Mouse (Mus musculus): Measurements from ENCODE around the gene Xdh.
"Not testable (repeated sequence)": the region's sequence is repeated elsewhere in the genome, so short reads cannot be mapped to it uniquely, and the experiment has no call there.

The Xdh gene

DNA sequence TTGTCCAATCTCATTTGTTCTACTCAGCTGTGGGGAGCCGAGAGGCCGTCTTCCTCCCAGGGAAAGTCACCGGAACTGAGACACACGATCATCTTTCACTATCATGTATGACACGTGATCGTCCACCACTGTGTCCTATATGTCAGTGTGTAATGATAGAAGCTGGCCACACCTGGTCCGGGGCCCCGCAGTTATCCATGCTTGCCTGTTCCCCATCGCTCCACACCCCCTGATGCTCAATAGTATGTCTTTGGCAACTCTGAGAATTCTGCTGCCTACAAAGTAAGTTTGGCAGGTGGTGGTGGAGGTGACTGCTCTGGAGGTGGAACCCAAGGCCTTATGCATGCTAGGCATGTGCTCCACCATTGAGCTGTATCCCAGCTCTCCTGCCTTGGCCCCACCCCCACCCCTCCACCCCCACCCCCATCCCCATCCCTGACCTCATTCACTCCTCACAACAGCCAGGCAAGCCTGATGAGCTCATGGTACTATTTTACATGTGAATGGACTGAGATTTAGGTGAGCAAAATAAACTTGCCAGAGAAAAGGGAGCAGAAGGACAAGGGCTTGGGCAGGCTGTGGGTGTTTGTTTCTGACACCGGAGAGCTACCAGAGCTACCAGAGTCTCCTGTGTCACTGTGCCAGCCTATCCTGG, 70.6 kb downstream of the Xdh start:
- no peak for DNase-seq

DNA sequence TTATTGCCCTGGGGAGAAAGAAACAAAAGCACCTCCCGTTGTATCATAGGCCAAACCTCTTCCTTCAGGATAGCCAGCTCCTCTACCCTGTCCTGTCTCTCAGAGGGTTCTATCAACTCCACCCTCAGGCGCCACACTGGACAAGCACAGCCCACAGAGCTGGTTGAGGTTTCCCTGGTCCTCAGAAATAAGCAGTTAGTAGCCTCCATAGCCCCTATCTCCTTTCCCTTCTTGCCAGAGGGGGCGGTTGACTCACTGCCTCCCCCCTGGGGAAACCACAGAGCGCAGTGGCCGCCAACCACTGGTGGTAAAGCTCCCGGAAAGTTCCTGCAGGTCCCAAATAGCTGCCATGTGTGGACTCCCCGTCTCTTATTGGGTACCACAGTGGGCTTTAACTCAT, 74.3 kb downstream of the Xdh start:
- no peak for DNase-seq

DNA sequence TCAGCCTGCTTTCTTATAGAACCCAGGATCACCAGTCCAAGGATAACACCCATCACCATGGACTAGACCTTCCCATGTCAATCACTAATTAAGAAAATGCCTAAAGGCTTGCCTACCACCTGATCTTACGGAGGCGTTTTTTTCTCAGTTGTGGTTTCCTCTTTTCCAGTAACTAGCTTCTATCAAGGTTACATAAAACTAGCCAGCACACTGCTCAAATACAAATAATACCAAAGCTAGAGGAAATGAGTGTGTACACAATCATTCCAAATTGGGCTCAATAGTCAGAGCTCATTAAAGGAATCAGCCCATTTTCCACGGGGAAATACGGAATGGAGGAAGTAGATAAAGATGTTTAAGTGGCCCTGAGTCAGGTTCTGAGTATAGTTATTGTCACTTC, 74.7 kb downstream of the Xdh start:
- no peak for DNase-seq

DNA sequence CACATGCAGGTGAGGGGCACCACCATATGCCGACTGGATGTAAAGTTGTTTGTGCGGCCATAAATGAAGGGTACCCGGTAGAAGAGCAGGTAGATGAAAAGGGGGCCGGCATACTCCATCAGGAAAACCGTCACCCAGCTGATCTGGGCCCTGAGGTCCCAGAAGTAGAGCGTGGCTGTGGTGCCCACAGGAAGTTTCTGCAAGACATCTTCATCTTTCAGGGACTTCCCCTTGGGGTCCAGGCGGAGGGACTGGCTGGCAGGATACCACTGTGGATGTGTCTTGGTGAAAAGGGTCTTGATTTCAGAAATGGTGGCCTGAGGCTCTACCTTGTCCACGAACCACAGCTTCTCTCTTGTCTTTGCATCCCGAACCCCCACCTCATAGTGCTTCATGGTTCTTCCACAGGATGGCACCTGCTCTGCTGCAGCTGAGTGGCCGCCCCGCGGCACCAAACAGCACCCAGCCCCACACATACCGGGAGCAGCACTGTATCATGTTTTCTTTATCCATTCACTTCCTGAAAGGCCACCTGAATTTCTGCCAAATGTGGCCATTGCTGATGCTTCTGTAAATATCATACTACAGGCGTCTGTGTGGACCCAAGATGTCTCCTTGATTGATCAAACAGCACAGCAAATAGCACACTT, 78.9 kb downstream of the Xdh start:
- DNase-seq = no peak

DNA sequence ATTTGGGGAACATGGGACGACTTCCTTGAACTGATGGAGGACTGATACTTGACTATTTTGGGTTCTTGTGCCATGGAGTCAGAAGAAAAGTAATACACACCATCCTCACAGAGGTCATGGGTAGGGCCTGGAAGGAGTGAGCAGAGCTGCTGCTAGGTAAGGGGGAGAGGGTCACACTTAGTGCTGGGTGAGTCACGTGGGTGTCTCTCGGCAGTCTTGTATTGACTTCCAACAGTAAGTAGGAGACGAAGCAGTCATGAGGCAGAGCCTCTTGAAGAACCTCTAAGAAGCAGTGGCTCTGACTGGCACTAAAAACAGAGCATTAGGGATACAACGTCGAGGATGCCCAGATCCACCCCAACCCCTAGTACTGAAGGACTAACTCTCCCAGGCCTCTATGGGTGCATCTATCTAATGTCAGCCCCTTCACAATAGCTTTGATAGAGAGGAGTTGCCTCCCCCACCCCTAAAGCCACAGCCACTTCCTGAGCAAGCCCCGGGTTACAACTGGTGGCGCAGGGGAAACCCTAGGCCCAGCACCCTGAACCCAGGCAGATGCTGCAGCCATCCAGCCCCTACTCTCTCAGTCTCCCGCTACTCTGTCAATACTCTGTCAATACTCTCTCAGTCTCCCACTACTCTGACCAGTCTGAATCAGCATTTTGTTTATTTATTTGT, 80.8 kb downstream of the Xdh start:
- DNase-seq = no peak

DNA sequence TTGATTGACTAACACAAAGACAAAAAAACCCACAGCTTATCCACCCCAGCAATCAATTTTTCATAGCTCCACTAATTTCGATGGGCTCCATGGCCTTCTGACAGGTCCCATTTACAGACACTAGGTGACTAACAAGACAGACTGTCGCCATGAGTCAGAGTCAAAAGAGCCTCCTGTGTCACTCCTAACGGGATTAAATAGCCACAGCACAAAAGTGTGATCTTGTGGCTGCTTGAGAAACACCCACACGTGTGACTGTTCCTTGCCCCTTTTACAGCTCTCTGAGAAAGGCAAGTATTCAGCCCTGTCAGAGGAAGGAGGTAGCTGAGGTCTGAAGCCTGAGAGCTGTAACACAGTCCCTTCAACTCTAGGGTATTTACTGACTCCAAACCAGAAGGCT, 96.3 kb downstream of the Xdh start:
- peak; percentile 36 for DNase-seq

DNA sequence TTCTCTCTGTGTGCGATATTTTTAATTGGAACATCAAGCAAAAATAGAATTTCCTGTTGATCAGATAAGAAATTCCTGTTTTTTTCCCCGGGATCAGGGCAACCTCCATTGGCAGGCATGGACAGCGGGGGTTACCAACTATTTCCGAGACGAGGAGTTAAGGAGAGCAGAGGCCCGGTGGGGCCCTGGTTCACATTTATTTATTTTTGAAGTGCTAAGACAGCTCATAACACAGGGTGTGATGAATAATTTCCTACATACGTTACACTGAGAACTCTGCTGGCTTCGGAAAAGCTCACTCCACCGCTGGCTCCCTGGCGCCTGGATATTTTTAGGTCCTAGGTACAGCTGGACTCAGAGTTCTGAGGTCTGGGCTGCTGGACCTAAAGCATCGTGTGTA, 97.0 kb downstream of the Xdh start:
- DNase-seq = no peak

DNA sequence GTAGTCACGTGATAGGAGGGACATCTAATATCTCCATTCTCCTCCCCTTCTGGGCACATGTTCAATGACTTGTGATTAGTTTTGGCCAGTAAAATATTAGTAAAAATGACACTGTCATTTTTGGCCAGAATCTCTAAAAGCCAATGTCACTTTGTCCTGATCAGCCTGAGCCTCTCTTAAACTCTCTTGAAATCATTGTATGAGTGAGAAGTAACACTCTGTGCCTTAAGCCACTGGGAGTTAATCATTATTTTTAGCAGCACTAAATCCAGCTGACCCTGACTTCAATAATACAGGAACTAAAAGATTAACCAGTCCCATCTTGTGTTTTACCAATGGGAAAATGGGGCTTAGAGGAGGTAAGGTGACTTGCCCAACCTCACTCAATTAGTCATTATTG, 102.6 kb downstream of the Xdh start:
- DNase-seq = no peak

DNA sequence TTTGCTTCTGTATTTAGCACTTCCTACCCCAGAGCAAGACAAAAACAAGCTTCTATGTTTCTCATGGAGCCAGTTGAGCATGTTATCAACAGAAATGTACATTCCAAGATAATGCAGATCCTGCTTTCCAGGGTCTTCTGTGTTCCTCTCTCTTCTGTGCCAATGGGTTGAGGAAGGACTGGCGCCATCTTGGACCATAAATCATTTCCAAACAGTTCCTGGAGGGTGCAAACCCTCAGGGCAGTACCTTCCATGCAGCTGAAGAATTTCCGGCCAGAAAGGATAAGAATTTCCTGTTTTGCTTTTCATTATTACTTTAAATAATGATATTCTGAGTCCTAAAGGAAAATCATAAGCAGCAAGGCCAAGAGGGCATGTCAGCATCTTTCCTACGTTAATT, 104.4 kb downstream of the Xdh start:
- DNase-seq = no peak

DNA sequence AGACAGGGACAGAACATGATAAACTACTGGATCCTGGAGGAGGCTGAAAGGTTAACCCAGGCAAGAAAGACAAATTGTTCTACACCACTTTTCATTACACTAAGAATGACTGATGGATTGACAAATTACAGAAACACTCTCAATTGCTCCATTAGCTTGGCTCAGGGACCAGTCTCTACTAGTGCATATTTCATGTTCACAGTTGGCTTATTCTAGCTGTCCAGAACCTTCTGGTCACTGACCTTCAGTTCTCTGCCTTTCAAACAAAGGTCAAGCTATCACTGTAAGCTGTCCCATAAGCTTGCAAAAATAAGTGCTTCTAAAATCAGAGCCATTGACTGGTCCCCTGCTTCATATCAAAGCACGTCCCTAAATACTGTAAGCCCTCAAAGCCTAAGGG, 107.0 kb downstream of the Xdh start:
- DNase-seq = no peak

DNA sequence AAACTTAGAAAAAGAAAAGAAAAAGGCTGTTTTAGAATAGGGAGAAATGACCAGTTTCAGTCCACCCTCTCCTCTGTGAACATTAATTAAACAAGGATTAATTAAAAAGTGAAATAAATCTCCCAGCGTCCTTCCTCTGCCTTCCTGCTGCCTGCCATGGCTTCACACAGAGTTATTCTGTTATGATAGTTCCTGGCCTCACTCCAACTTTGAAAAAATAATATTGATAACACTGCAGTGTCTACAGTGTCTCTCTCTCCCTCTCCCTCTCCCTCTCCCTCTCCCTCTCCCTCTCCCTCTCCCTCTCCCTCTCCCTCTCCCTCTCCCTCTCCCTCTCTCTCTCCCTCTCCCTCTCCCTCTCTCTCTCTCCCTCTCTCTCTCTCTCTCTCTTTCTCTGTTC, 110.1 kb downstream of the Xdh start:
- not testable (repeated sequence) for DNase-seq

DNA sequence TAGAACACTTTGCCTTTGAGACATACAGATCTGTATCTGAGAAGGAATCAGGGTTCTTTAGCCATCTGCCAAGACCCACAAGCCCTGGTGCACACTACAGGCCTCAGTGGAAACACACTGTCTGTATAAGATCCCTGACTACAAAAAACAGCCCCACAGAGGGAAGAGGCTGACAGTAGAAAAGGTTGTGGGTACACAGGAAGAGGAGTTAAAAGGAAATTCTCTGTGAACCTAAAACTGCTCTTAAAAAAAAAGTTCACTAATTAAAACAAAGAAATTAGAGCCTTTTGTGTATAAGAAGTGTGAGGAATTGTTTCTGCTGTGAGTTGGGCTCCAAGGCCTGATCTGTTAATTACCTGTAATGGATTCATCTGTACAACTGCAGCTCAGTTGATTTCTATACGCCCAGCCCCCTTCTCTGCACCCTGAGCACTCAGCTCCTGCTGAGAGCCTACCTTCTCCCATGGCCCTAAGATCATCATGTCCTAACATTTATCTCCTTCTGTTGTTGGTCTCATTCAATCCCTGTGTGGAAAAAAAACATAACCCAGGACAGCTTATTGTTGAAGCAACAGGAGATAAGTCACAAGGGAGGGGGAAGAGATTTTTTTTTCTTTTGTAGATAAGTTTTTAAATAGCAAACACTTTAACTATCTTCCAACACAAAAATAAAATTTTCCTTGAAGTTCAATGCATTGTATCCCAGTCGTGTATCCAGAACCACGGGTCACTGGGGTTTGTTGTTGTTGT, 110.7 kb downstream of the Xdh start:
- DNase-seq = no peak

DNA sequence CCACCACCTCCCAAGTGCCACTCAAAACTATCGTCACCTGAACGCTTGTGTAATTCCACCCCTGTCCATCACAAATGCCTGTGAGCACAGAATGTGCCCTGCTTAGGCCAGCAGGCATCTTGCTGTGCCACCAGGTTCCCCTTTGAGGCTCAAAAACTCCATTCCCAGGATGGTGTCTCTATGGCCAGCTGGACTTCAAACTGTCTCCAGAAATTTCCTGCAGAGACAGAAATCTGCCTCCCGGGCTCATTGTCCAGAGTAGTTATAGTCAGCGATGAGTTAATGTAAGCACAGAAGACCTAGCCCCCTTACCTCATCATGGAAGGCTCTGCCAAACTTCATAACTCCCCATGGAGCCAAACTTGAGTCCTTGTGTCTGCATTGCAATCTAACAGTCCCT, 112.8 kb downstream of the Xdh start:
- no peak for DNase-seq

DNA sequence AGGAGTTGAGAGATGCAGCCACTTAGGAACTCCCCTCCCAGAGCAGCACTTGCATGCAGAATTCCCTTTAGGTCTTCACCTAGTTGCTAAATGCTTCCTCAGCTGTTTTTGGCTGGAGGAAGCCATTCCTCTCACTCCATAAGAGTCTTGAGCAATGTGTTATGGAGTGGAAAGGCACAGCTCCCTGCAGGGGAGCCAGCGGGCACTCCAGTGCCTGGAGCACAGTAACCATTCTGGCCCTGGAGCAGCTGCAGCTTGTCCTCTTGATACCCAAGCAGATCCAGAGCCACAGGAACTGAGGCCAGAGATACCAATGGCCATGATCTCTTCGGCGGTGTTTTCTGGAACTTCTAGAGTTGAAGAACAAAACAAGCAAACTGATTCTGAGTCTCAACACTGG, 113.4 kb downstream of the Xdh start:
- DNase-seq = no peak

All from right cerebral cortex, adult 18-20 months (tissue).